Mouse (Mus musculus): Measurements from ENCODE around the gene Repin1. TPM values are rescaled to one million over a fixed set of nuclear protein-coding genes. Genes with fewer than 3 reads are reported as not detected.

Gene Repin1
- polyA plus RNA-seq, 1 experiment from 2014 or later, result 41.0 TPM

DNA sequence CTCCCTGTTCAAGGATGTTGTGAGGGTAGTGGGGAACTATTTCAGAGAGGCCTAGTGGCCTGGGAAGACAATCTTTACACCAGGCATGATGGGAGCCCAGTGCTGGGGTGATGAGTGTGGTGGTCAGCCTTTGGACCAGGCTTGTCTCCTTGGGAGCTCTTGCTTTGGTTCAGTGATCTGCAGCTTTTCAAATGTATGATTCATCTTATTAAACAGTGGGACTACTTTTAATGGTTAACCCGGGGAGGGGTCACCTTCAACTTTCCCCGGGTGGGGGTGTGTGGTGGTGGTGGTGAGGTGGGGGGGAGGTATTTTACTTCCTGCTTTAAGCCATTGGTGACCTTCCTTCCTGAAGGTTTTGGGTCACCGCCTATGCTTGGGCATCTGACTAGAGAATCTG is 34.7 kb downstream of the Repin1 start:
- Histone ChIP-seq H3K27ac (replicated peaks) (no peak overlapping the region), H3K4me3 (replicated peaks) (no peak overlapping the region), H3K9ac (replicated peaks) (no peak overlapping the region), H3K36me3 (0 out of 2 replicates have a peak, but pooled peaks cover 9% of the 10 kb centered on the region), H3K27me3 (replicated peaks) (peaks cover 17% of the 10 kb centered on the region), H3K4me1 (peaks cover 40% of the 10 kb centered on the region), H3K9me3 (replicated peaks) (no peaks in the 10 kb centered on the region), H3K4me2 (peak overlapping the region; percentile 90)
- 90% methylated on average over 3 of the region's 3 CpGs for WGBS
- no peak for ATAC-seq (ENCODE audit: low FRiP score)

- peak overlapping the region; percentile 69 for H3K27ac ChIP-seq (replicated peaks)
- H3K9me3 ChIP-seq (replicated peaks), result no peaks in the 10 kb centered on the region
- H3K9ac ChIP-seq (replicated peaks), result peak overlapping the region; percentile 60
- ATAC-seq (ENCODE audit: low FRiP score), result peak; percentile 72
- peak overlapping the region; percentile 90 for H3K4me2 ChIP-seq
- H3K27me3 ChIP-seq (replicated peaks), result peaks cover 17% of the 10 kb centered on the region
- H3K36me3 ChIP-seq, result 0 out of 2 replicates have a peak, but pooled peaks cover 9% of the 10 kb centered on the region
- 12% methylated on average over 51 of the region's 54 CpGs for WGBS
- H3K4me1 ChIP-seq, result peaks cover 40% of the 10 kb centered on the region
- peak overlapping the region; percentile 48 for H3K4me3 ChIP-seq (replicated peaks)
Measured at GRCm38 (mm10) chr6:48628808-48629660, 35.4 kb downstream of the Repin1 start.

DNA sequence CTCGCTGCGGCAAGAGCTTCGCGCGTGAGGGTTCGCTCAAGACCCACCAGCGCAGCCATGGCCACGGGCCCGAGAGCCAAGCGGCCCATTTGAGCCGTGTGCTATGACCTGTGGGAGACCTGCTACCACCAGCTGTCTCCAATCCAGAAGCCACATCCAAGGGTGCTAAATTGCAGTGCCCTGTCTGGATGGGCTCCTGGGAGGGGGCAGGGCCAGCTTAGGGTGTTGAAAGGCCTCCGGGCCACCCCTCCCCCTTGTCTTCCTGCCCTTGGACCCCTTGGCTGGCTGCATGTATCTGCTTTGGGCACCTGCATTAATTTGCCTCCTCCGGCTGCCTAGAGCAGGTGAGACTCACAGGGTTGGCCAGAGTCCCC is 36.0 kb downstream of the Repin1 start:
- Histone ChIP-seq H3K27ac (replicated peaks) (peak overlapping the region; percentile 69), H3K4me1 (peaks cover 40% of the 10 kb centered on the region), H3K9ac (replicated peaks) (peak overlapping the region; percentile 60), H3K4me3 (replicated peaks) (peak overlapping the region; percentile 48), H3K4me2 (peak overlapping the region; percentile 90), H3K9me3 (replicated peaks) (no peaks in the 10 kb centered on the region), H3K27me3 (replicated peaks) (peaks cover 17% of the 10 kb centered on the region), H3K36me3 (0 out of 2 replicates have a peak, but pooled peaks cover 9% of the 10 kb centered on the region)
- WGBS, result 18% methylated on average over 13 of the region's 13 CpGs
- peak; percentile 21 for ATAC-seq (ENCODE audit: low FRiP score)

DNA sequence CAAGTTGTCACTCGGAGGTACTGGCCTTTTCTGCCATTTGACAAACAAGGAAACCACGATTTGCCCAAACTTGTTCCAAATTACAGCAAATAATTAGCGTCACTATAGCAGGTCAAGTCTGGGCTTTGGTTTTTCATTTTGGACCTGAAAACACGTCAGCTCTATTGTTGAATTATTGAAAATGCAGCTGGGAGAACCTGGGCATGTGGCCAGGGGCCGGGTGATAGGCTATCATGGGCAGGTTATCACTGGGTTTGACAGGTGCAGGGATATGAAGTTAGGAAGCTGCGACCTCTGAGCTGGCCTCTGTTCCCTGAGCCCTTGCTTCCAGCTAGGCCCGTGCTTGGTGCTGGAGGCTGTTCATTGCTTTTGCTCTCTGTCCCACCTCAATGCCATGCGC is 37.1 kb downstream of the Repin1 start:
- Histone ChIP-seq H3K27ac (replicated peaks) (no peak overlapping the region), H3K4me3 (replicated peaks) (no peak overlapping the region), H3K4me2 (no peak overlapping the region), H3K36me3 (0 out of 2 replicates have a peak, but pooled peaks cover 9% of the 10 kb centered on the region), H3K9me3 (replicated peaks) (no peaks in the 10 kb centered on the region), H3K27me3 (replicated peaks) (peaks cover 11% of the 10 kb centered on the region), H3K9ac (replicated peaks) (no peak overlapping the region), H3K4me1 (peaks cover 40% of the 10 kb centered on the region)
- 91% methylated on average over 8 of the region's 8 CpGs for WGBS
- no peak for ATAC-seq (ENCODE audit: low FRiP score)

DNA sequence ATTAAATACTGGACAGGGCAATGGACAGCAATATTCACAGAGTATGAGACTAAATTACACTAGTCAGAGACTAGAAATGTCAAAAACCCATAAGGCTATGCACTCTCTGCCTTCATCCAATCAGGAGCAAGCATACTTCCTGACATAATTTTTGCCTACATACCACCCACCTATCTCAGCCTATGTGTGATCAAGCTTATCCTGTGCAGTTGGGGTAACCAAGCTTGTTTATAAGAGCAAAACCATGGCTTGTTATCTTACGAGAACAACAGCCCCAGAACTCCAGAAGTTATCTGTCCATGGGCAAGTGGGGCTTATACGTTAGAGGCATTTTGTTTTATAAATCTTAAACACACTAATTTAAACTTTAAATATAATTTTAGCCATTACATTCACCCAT is 41.4 kb downstream of the Repin1 start:
- no peaks in the 10 kb centered on the region; the same call in 1 of the 2 replicates for H3K27me3 ChIP-seq (replicated peaks)
- no peak overlapping the region for H3K9ac ChIP-seq (replicated peaks)
- peaks cover 3% of the 10 kb centered on the region; the same call in 1 of the 2 replicates for H3K4me1 ChIP-seq
- H3K9me3 ChIP-seq (replicated peaks), result no peaks in the 10 kb centered on the region
- 0 out of 2 replicates have a peak, but pooled peaks cover 9% of the 10 kb centered on the region for H3K36me3 ChIP-seq
- H3K4me2 ChIP-seq, result no peak overlapping the region
- no peak overlapping the region for H3K4me3 ChIP-seq (replicated peaks)
- no peak for ATAC-seq (ENCODE audit: low FRiP score)
- H3K27ac ChIP-seq (replicated peaks), result no peak overlapping the region
- 92% methylated on average over 2 of the region's 2 CpGs for WGBS

DNA sequence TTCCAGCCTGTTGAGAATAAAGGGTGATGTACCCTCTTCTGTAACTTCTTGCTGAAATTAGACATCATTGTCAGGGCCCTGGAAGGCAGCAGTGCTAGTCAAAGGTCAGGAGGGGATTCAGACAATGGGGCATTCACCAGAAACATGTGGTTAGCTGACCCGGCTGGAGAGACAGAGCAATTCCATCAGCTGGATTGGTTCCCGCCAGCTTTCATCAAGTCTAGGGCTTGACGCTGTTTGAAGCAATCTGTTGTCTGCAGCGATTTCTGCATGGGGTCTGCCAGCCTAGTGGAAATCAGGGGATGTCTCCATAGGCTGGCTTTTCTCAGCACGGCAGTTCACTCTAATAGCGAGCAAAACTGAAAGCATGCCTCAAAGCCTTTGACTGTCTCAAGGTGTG is 42.8 kb downstream of the Repin1 start:
- H3K27me3 ChIP-seq (replicated peaks), result no peaks in the 10 kb centered on the region
- H3K36me3 ChIP-seq, result 0 out of 2 replicates have a peak, but pooled peaks cover 7% of the 10 kb centered on the region
- H3K9ac ChIP-seq (replicated peaks), result no peak overlapping the region
- no peaks in the 10 kb centered on the region for H3K4me1 ChIP-seq
- H3K9me3 ChIP-seq (replicated peaks), result no peaks in the 10 kb centered on the region
- ATAC-seq (ENCODE audit: low FRiP score), result no peak
- WGBS, result 39% methylated on average over 6 of the region's 6 CpGs
- no peak overlapping the region for H3K4me3 ChIP-seq (replicated peaks)
- H3K4me2 ChIP-seq, result no peak overlapping the region
- H3K27ac ChIP-seq (replicated peaks), result no peak overlapping the region

GRCm38 (mm10) chr6:48637811-48638500 is 44.3 kb downstream of the Repin1 start:
- WGBS, result 67% methylated on average over 6 of the region's 6 CpGs
- no peak overlapping the region for H3K4me3 ChIP-seq (replicated peaks)
- no peak overlapping the region for H3K9ac ChIP-seq (replicated peaks)
- no peak overlapping the region for H3K4me2 ChIP-seq
- no peaks in the 10 kb centered on the region for H3K36me3 ChIP-seq
- H3K9me3 ChIP-seq (replicated peaks), result no peaks in the 10 kb centered on the region
- H3K27ac ChIP-seq (replicated peaks), result no peak overlapping the region
- H3K4me1 ChIP-seq, result no peaks in the 10 kb centered on the region
- no peak for ATAC-seq (ENCODE audit: low FRiP score)
- H3K27me3 ChIP-seq (replicated peaks), result no peaks in the 10 kb centered on the region

DNA sequence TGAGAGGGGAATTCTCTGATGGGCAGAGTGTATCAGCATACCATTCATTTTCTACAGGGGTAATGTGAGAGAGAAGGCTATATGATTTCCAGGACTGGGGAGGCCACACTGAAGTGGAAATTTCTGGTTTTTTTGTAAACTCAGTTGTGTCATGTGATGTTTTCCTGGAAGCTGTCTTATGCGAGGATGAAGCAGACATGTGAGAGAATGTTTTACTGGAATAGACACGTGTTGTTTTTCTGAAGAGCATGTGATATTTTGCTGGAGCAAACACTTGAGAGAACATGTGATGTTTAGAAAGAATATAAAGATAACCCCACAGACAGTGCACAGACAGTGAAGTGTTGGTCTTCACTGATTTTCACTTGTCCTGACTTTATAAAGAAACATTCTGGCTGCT is 44.9 kb downstream of the Repin1 start:
- Histone ChIP-seq H3K9me3 (replicated peaks) (no peaks in the 10 kb centered on the region), H3K36me3 (no peaks in the 10 kb centered on the region), H3K4me2 (no peak overlapping the region), H3K4me1 (no peaks in the 10 kb centered on the region), H3K4me3 (replicated peaks) (no peak overlapping the region), H3K27me3 (replicated peaks) (no peaks in the 10 kb centered on the region), H3K9ac (replicated peaks) (no peak overlapping the region), H3K27ac (replicated peaks) (no peak overlapping the region)
- ATAC-seq (ENCODE audit: low FRiP score), result no peak
- WGBS, result 70% methylated on average over 2 of the region's 2 CpGs

- Histone ChIP-seq H3K36me3 (no peaks in the 10 kb centered on the region), H3K4me1 (no peaks in the 10 kb centered on the region), H3K27ac (replicated peaks) (no peak overlapping the region), H3K27me3 (replicated peaks) (no peaks in the 10 kb centered on the region), H3K9ac (replicated peaks) (no peak overlapping the region), H3K4me3 (replicated peaks) (no peak overlapping the region), H3K4me2 (no peak overlapping the region), H3K9me3 (replicated peaks) (no peaks in the 10 kb centered on the region)
- ATAC-seq (ENCODE audit: low FRiP score), result no peak
- 84% methylated on average over 6 of the region's 6 CpGs for WGBS
Measured at GRCm38 (mm10) chr6:48641391-48641790, 47.7 kb downstream of the Repin1 start.

DNA sequence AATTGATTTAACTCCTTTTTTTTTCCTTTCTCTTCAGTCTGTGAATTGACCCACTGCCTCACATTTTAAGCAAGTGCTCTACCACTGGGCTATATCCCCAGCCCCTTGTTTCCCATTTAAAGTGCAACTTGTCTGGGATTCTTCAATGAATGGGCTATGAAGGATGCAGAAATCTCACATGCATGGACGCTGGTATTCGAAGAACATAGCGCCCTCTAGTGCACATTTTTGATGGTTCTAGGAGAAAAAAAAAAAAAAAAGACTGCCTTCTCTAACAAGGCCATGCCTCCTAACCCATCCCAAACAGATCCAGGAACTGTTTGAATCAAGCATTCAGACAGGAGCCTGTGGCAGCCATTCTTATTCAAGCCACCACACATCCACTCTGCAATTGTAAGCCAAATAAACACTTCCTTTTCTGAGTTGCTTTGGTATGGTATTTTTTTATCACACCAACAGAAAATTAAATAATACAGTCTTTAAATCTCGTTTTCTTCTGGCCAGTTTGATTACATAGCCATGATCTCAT is 49.1 kb downstream of the Repin1 start:
- ATAC-seq (ENCODE audit: low FRiP score), result peak; percentile 65; the same call in 1 of the 2 replicates
- Histone ChIP-seq H3K27me3 (replicated peaks) (no peaks in the 10 kb centered on the region), H3K4me2 (no peak overlapping the region), H3K9me3 (replicated peaks) (no peaks in the 10 kb centered on the region), H3K4me1 (no peaks in the 10 kb centered on the region), H3K4me3 (replicated peaks) (no peak overlapping the region), H3K27ac (replicated peaks) (no peak overlapping the region), H3K9ac (replicated peaks) (no peak overlapping the region), H3K36me3 (no peaks in the 10 kb centered on the region)
- WGBS, result 23% methylated on average over 4 of the region's 4 CpGs

- H3K4me2 ChIP-seq, result no peak overlapping the region
- no peaks in the 10 kb centered on the region for H3K9me3 ChIP-seq (replicated peaks)
- H3K36me3 ChIP-seq, result no peaks in the 10 kb centered on the region
- H3K9ac ChIP-seq (replicated peaks), result no peak overlapping the region
- WGBS, result 17% methylated on average over 12 of the region's 12 CpGs
- no peak overlapping the region for H3K4me3 ChIP-seq (replicated peaks)
- no peaks in the 10 kb centered on the region for H3K4me1 ChIP-seq
- no peaks in the 10 kb centered on the region for H3K27me3 ChIP-seq (replicated peaks)
- no peak overlapping the region for H3K27ac ChIP-seq (replicated peaks)
- ATAC-seq (ENCODE audit: low FRiP score), result peak; percentile 45; the same call in 1 of the 2 replicates
Measured at GRCm38 (mm10) chr6:48645660-48646308, 52.1 kb downstream of the Repin1 start.
